Mouse (Mus musculus) thymus, adult 2 months (tissue): ENCODE results near the gene Myo18b. TPM values are rescaled to one million over a fixed set of nuclear protein-coding genes. Genes with fewer than 3 reads are reported as not detected.
A peak's percentile ranks its signal among the peaks of the same experiment; 100 is the strongest.

Experiments used
- DNase-seq: peaks from one replicate; pipeline ENCODE4 v3.0.0; 2021
- H3K27ac ChIP-seq: fragments of 200-500 bp; 2 replicates; pipeline ENCODE4 v1.5.1; 2012; ENCODE audit warnings: low read length, control low read depth; ENCODE audit not compliant: control insufficient read depth, insufficient read depth
- H3K27me3 ChIP-seq: fragments of 200-500 bp; 2 replicates; pipeline ENCODE4 v1.6.1; 2012; ENCODE audit warnings: mild to moderate bottlenecking, low read length, moderate library complexity, mixed read lengths; ENCODE audit not compliant: control insufficient read depth, insufficient read depth
- H3K36me3 ChIP-seq: fragments of 200-500 bp; 2 replicates; pipeline ENCODE4 v1.6.1; 2012; ENCODE audit warnings: mild to moderate bottlenecking, low read length, moderate library complexity; ENCODE audit not compliant: control insufficient read depth, insufficient read depth
- H3K4me1 ChIP-seq: fragments of 200-500 bp; replicated peaks from 2 replicates; pipeline ENCODE4 v1.6.1; 2012; ENCODE audit warnings: low read length; ENCODE audit not compliant: control insufficient read depth, insufficient read depth
- H3K4me3 ChIP-seq: fragments of 200-500 bp; 2 replicates; pipeline ENCODE4 v1.5.1; 2012; ENCODE audit warnings: mild to moderate bottlenecking, low read length, control low read depth, moderate library complexity; ENCODE audit not compliant: control insufficient read depth, insufficient read depth
- CTCF ChIP-seq: fragments of 200-500 bp; IDR thresholded peaks from 2 replicates; pipeline ENCODE4 v1.5.1; 2012; ENCODE audit warnings: mild to moderate bottlenecking, control low read depth, low read length, moderate library complexity, borderline replicate concordance; ENCODE audit not compliant: control insufficient read depth, poor library complexity, insufficient read depth; ENCODE audit errors: extremely low read depth
- POLR2A ChIP-seq: fragments of 200-500 bp; IDR thresholded peaks from 2 replicates; pipeline ENCODE4 v1.6.1; 2012; ENCODE audit warnings: mild to moderate bottlenecking, low read length, control low read depth, moderate library complexity; ENCODE audit not compliant: control insufficient read depth, poor library complexity, insufficient read depth; ENCODE audit errors: extremely low read depth
- WGBS: fragments of 180-500 bp; shearing (Covaris S2); methylation state at CpG from one replicate; pipeline ENCODE4 v1.1.7; 2018; 5-methylcytosine and 5-hydroxymethylcytosine counted together
- polyA plus RNA-seq: library from polyadenylated mRNA; depleted of rRNA; stranded (reverse); fragments of >200 nt; gene quantifications from 2 replicates; pipeline ENCODE4 v1.2.3, GENCODE M21; 2012

Gene Myo18b
- polyA plus RNA-seq, 1 experiment: 3.8 TPM

DNA sequence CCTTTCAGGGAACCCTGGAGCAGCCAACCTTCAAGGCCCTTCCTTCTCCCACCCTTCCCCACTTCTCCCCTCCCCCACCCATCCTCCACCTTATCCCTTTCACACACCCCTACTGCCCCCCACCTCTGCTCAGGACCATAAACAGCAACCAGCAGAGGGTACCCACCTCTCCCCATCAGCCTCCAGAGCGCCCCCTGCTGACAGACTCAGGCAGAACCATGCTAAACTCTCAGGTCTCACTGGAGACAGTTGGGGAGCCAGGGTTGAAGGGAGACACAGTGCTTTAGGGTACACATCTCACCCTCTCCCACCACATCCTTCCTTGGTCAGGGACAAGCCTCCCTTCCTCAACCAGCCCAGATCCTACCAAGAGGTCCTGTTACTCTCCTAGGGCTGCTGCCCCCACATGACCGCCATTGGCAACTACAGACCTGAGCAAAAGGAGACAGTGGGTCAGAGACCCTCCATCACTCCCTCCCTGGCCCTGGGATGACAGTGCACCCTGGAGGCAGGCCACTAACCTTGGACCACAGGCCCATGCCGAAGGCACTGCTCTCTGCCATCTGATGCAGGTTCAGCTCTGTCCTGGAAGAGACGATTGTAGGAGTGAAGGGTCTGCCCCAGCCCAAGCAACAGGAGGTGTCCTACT is 31.3 kb downstream of the Myo18b start:
- DNase-seq: peak; percentile 36
- Histone ChIP-seq H3K4me3 (no peak overlapping the region), H3K4me1 (no peaks in the 10 kb centered on the region), H3K27ac (no peak overlapping the region), H3K36me3 (no peaks in the 10 kb centered on the region), H3K27me3 (no peaks in the 10 kb centered on the region)
- WGBS: 53% methylated on average over 4 of the region's 4 CpGs
- TF ChIP-seq POLR2A (no peak), CTCF (peak; percentile 44; the same call in 1 of the 2 replicates)

DNA sequence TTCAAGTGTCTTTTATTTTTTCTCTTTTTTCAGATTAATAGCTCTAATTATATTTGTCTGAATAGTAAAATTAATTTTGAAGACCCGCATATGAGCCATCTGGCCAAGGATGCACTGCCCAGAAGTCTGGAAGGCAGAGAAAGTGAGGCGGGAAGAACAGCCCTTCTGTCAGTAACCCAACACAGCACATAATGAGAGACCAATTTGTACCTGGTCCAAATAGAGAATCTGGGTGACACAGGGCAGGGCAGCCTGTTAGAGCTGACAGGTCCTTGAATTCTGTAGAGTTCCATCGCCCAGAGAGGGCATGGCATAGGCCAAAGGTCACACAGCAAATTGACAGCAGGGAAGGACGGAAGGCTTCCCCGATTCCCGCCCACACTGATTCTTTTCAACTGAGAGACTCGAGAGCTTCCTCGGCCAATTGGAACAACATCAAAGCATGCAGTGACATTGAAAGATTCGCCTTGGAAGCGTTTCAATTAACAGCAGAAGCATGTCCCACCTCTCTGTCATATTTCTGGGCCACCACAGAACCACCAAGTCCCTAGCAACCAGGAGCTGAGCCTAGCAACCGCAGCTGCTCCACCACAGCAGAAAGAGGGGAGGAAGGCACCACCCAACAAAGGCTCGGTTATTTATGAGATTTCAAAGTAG is 36.7 kb downstream of the Myo18b start:
- H3K27ac ChIP-seq: no peak overlapping the region
- TF ChIP-seq CTCF (no peak), POLR2A (no peak)
- H3K4me1 ChIP-seq: no peaks in the 10 kb centered on the region
- no peaks in the 10 kb centered on the region for H3K36me3 ChIP-seq
- no peak overlapping the region for H3K4me3 ChIP-seq
- H3K27me3 ChIP-seq: no peaks in the 10 kb centered on the region
- WGBS: 59% methylated on average over 12 of the region's 12 CpGs
- no peak for DNase-seq

DNA sequence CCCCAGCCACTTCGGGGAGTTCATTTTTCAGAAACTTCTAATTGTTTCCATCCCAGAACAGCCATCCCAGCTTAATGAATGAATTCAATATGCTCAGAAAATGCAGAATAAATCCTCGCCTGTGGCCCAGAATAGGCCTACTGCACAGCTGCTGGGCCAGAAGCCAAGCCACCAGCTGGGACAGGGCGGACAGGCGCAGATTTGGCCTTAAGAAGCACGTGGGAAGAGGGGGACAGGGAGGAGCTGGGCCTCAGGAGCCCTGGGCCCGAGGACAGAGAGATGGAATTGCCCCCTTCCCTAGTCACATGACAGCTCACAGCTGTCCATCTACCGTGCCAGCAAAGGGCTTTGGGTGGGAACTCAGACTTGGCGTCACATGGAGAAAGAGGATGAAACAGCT is 43.0 kb downstream of the Myo18b start:
- Histone ChIP-seq H3K4me3 (no peak overlapping the region), H3K36me3 (no peaks in the 10 kb centered on the region), H3K27me3 (no peaks in the 10 kb centered on the region), H3K27ac (no peak overlapping the region), H3K4me1 (peaks cover 3% of the 10 kb centered on the region; the same call in 1 of the 2 replicates)
- no peak for TF ChIP-seq POLR2A
- TF ChIP-seq CTCF: no peak
- 73% methylated on average over 8 of the region's 8 CpGs for WGBS
- no peak for DNase-seq

DNA sequence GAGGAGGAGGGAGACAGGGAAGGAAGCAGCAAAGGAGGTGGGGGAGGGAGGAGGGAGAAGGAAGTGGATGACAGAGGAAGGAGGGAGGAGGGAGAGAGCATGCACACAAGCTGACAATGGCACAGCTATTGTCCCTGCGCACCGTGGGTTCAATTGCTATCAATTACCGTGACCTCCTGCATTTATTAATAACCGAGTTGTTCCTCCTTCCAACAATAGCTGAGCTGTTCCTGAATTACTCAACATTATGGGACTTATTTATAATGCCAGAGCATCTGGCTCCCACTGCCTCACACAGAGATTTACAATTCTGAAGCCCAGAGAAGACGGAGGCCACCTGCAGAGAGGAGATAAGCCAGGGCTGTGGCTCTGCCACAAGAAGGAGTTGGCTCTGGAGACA is 44.8 kb downstream of the Myo18b start:
- no peak for DNase-seq

DNA sequence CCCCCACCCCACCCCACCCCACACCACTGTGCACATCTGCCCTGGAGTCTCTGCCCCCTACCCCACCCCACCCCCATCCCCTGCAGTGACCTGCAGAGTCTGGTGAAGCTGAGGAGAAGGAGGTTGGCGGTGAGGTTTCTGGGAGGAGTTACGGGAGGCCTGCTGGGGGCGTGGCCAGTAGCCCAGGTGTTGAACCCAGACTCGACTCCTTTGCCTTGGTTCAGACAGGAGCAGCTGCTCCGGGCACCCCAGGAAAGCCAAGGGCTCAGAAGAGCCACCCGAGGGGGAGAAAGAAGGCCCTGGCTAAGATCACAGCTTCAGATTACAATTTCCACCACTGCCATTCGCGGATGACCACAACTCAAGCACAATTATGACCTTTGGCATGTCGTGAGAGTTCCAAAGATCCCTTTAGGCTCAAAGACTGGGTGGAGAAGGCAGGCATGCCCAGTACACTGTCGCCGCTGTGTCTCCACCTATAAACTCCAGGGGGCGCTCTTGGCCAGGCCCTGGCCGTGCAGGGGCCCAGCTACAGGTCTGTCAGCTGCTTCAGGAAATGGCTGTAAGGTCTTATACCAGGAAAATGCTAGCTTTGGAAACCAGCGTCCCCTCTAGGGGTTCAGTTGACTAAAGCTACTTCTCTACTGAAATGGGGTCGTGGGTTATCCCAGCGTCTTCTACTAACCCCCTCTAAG is 47.4 kb downstream of the Myo18b start:
- Histone ChIP-seq H3K27ac (no peak overlapping the region), H3K36me3 (no peaks in the 10 kb centered on the region), H3K4me1 (peaks cover 3% of the 10 kb centered on the region; the same call in 1 of the 2 replicates), H3K27me3 (no peaks in the 10 kb centered on the region), H3K4me3 (no peak overlapping the region)
- 11% methylated on average over 16 of the region's 16 CpGs for WGBS
- peak; percentile 42 for DNase-seq
- TF ChIP-seq CTCF (peak; percentile 68; the same call in 1 of the 2 replicates), POLR2A (no peak)

More for the DNA sequence above, 44.8 kb downstream of the Myo18b start:
- no peaks in the 10 kb centered on the region for H3K27me3 ChIP-seq
- no peak overlapping the region for H3K4me3 ChIP-seq
- 59% methylated on average over 5 of the region's 5 CpGs for WGBS
- peaks cover 3% of the 10 kb centered on the region; the same call in 1 of the 2 replicates for H3K4me1 ChIP-seq
- H3K36me3 ChIP-seq: no peaks in the 10 kb centered on the region
- no peak overlapping the region for H3K27ac ChIP-seq
- TF ChIP-seq POLR2A: no peak
- no peak for TF ChIP-seq CTCF

DNA sequence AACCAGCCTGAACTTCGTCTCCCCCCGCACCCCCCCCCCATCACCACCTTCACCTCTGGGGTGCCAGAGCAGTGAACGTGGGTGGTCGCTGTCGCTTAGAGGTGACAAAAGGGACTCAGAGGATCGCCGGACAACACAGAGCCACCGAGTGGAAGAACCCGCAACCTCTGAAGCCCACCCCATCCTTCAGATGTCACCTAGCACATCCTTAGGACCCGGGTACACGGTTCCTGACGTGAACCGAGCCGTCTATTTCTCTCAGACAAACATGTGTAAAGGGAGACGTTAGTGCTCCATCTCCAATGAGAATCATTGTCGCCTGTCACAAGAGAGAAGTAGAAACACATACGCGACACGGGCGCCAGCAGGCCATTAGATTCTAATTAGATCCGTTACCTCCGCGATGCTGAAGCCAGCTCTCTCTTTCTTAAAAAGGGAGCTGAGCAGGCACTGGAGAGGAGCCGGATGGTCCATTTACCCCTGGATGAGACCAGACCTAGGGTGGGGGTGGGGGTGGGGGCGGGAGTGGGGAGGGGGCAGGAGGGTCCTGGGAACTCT is 48.1 kb downstream of the Myo18b start:
- no peak for DNase-seq
- Histone ChIP-seq H3K4me3 (no peak overlapping the region), H3K27ac (no peak overlapping the region), H3K4me1 (peaks cover 3% of the 10 kb centered on the region; the same call in 1 of the 2 replicates), H3K36me3 (no peaks in the 10 kb centered on the region), H3K27me3 (no peaks in the 10 kb centered on the region)
- 52% methylated on average over 25 of the region's 25 CpGs for WGBS
- TF ChIP-seq POLR2A: no peak
- no peak for TF ChIP-seq CTCF
